Mouse (Mus musculus) heart, postnatal 0 days (tissue): ENCODE measurements at regions not wholly inside any gene's neighbourhood (a gene's known extent, or its start where the extent isn't known, plus 50 kb on each side); places are given as distances from the start of the nearest gene placed in this dataset.

Experiments
- CTCF ChIP-seq: IDR thresholded peaks from 2 replicates; pipeline ENCODE4 v1.5.1; 2016; ENCODE audit warnings: antibody characterized with exemption, control low read depth, low read depth
- EP300 ChIP-seq: IDR thresholded peaks from 2 replicates; pipeline ENCODE4 v1.6.1; 2016; ENCODE audit warnings: antibody characterized with exemption, low read depth

GRCm38 (mm10) chr8:126721621-126722020, 127.8 kb upstream of the Irf2bp2 start:
- TF ChIP-seq CTCF (no peak), EP300 (no peak)
